Mouse (Mus musculus) CH12.LX (cell line): ENCODE measurements around the gene Hand1.

Source experiments
- CHD2 ChIP-seq: IDR thresholded peaks from 2 replicates; pipeline ENCODE4 v1.6.1; 2011; ENCODE audit warnings: low read length, improper control_type of control experiment
- CTCF ChIP-seq, 2 experiments: IDR thresholded peaks in 1 of 2; conservative IDR thresholded peaks in 1 of 2; 2 replicates each; pipeline ENCODE4 v1.5.1; 2011 to 2012; ENCODE audit warnings: low read depth in 2 of 2, low read length in 2 of 2, improper control_type of control experiment in 1 of 2, inconsistent platforms in 1 of 2, mild to moderate bottlenecking in 1 of 2, moderate library complexity in 1 of 2
- EP300 ChIP-seq: IDR thresholded peaks from 2 replicates; pipeline ENCODE4 v1.6.1; 2011; ENCODE audit warnings: low read length, improper control_type of control experiment
- KAT2A ChIP-seq: IDR thresholded peaks from 2 replicates; pipeline ENCODE4 v1.6.1; 2012; ENCODE audit warnings: low read length, improper control_type of control experiment, inconsistent platforms; ENCODE audit not compliant: insufficient replicate concordance
- MEF2A ChIP-seq: IDR thresholded peaks from 2 replicates; pipeline ENCODE4 v1.6.1; 2014; ENCODE audit warnings: low read depth, mild to moderate bottlenecking, inconsistent platforms, low read length, improper control_type of control experiment, borderline replicate concordance
- PAX5 ChIP-seq: IDR thresholded peaks from 2 replicates; pipeline ENCODE4 v1.6.1; 2012; ENCODE audit warnings: low read length, inconsistent platforms, mixed read lengths
- POLR2A ChIP-seq: IDR thresholded peaks from 2 replicates; pipeline ENCODE4 v1.6.1; 2011; ENCODE audit warnings: low read depth, mild to moderate bottlenecking, improper control_type of control experiment, low read length
- TBP ChIP-seq: conservative IDR thresholded peaks from 2 replicates; pipeline ENCODE4 v1.6.1; 2011; ENCODE audit warnings: low read depth, low read length, improper control_type of control experiment
- TCF12 ChIP-seq: IDR thresholded peaks from 2 replicates; pipeline ENCODE4 v1.6.1; 2014; ENCODE audit warnings: low read depth, mild to moderate bottlenecking, inconsistent platforms, low read length, improper control_type of control experiment
- UBTF ChIP-seq: IDR thresholded peaks from 2 replicates; pipeline ENCODE4 v1.6.1; 2012; ENCODE audit warnings: low read depth, mild to moderate bottlenecking, inconsistent platforms, low read length, improper control_type of control experiment, moderate library complexity

GRCm38 (mm10) chr11:57835931-57836330 lies 3.3 kb upstream of the Hand1 start:
- TF ChIP-seq EP300, result no peak
- no peak for TF ChIP-seq CTCF (conservative IDR thresholded peaks at IDR 0.05 in 1 of 2, IDR thresholded peaks at IDR 0.05 in 1 of 2; ENCODE audit: low read depth in 2 of 2, low read length in 2 of 2)
- no peak for TF ChIP-seq CHD2
- TF ChIP-seq TBP, result no peak
- TF ChIP-seq POLR2A, result no peak
- TF ChIP-seq KAT2A, result no peak
- no peak for TF ChIP-seq MEF2A
- TF ChIP-seq PAX5, result no peak
- TF ChIP-seq TCF12, result no peak
- TF ChIP-seq UBTF, result no peak
